Mouse (Mus musculus) cerebellum, postnatal 4 days (tissue): ENCODE measurements at regions not wholly inside any gene's neighbourhood (a gene's known extent, or its start where the extent isn't known, plus 50 kb on each side); places are given as distances from the start of the nearest gene placed in this dataset.

Experiments used
- DNase-seq, 2 experiments: peaks; one replicate each; pipeline ENCODE4 v3.0.0; 2022; ENCODE audit warnings: low spot score in 2 of 2, mixed read lengths in 1 of 2

- no peak for DNase-seq
Measured at GRCm38 (mm10) chr19:52878812-52879502, 161.1 kb downstream of the Xpnpep1 start.

- DNase-seq, result no peak
Measured at GRCm38 (mm10) chr19:52866635-52867034, 173.4 kb downstream of the Xpnpep1 start.

- no peak for DNase-seq
Measured at GRCm38 (mm10) chr19:52861576-52861975, 178.4 kb downstream of the Xpnpep1 start.

- DNase-seq, result peak in 1 of 2 experiments; percentile 2
Measured at GRCm38 (mm10) chr19:52854068-52854682, 185.8 kb downstream of the Xpnpep1 start.

- no peak for DNase-seq
Measured at GRCm38 (mm10) chr19:52816202-52816601, 223.8 kb downstream of the Xpnpep1 start.

GRCm38 (mm10) chr19:52812046-52812445 is 228.0 kb downstream of the Xpnpep1 start:
- no peak for DNase-seq

GRCm38 (mm10) chr19:52788802-52789201 is 251.2 kb downstream of the Xpnpep1 start:
- no peak for DNase-seq

- DNase-seq, result no peak
Measured at GRCm38 (mm10) chr19:52768761-52769388, 271.1 kb downstream of the Xpnpep1 start.

GRCm38 (mm10) chr19:52768117-52768516 is 271.9 kb downstream of the Xpnpep1 start:
- no peak for DNase-seq

GRCm38 (mm10) chr19:52738946-52739345 is 301.1 kb downstream of the Xpnpep1 start:
- no peak for DNase-seq

GRCm38 (mm10) chr19:52721776-52722175 is 318.2 kb downstream of the Xpnpep1 start:
- no peak for DNase-seq

GRCm38 (mm10) chr19:52715359-52715758 is 324.7 kb downstream of the Xpnpep1 start:
- DNase-seq, result no peak

- no peak for DNase-seq
Measured at GRCm38 (mm10) chr19:52707679-52708078, 332.3 kb downstream of the Xpnpep1 start.

GRCm38 (mm10) chr19:52661009-52661408 is 379.0 kb downstream of the Xpnpep1 start:
- no peak for DNase-seq

GRCm38 (mm10) chr19:52647066-52648046 is 383.3 kb downstream of the Ins1 start:
- no peak for DNase-seq

- DNase-seq, result no peak
Measured at GRCm38 (mm10) chr19:52640228-52640627, 376.1 kb downstream of the Ins1 start.

- no peak for DNase-seq
Measured at GRCm38 (mm10) chr19:52632501-52632900, 368.4 kb downstream of the Ins1 start.

GRCm38 (mm10) chr19:52624310-52624709 is 360.2 kb downstream of the Ins1 start:
- no peak for DNase-seq

- no peak for DNase-seq
Measured at GRCm38 (mm10) chr19:52623496-52623895, 359.4 kb downstream of the Ins1 start.

- DNase-seq, result no peak
Measured at GRCm38 (mm10) chr19:52613353-52613752, 349.3 kb downstream of the Ins1 start.

GRCm38 (mm10) chr19:52606859-52607258 is 342.8 kb downstream of the Ins1 start:
- DNase-seq, result no peak

GRCm38 (mm10) chr19:52600410-52600809 is 336.3 kb downstream of the Ins1 start:
- DNase-seq, result no peak
